Mouse (Mus musculus): ENCODE data around the gene Klk15. TPM values are rescaled to one million over a fixed set of nuclear protein-coding genes. Genes with fewer than 3 reads are reported as not detected.

The Klk15 gene
- polyA plus RNA-seq (2015; fragmentation: Nextera tagmentation; extraction: Ambion mirVana), result not detected in 2 replicates

DNA sequence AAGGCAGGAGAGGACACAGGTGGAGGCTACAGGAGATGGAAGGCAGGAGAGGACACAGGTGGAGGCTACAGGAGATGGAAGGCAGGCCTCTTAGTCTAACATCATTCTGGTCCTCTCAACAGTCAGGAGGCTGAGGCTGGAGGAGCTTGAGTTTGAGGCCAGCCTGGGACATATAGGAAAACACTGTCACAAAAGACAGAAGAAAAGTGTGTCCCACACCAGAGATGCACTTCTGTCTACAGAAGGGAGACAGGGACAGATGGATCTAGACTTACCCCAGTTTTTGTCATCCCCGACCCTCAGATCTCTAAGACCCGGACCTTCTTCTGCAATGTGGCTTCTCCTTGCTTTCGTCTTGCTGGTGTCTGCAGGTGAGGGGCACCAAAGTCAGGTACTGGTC lies at the start of gene Klk15:
TSS of gene Klk15 (plus strand) at position 301 of the 400 bp plus-strand sequence.
- no peaks in the 10 kb centered on the region for H3K36me3 ChIP-seq (ENCODE audit: control insufficient read depth, insufficient read depth)
- ATAC-seq, result no peak
- H3K27me3 ChIP-seq (replicated peaks; ENCODE audit: control insufficient read depth, insufficient read depth, low read length), result 0 out of 2 replicates have a peak, but pooled peaks cover 3% of the 10 kb centered on the region
- no peak within 1 kb of the TSS for H3K4me2 ChIP-seq (ENCODE audit: low read length)
- H3K9me3 ChIP-seq (ENCODE audit: control insufficient read depth, low read length), result no peaks in the 10 kb centered on the region
- H3K4me1 ChIP-seq (replicated peaks; ENCODE audit: control insufficient read depth, insufficient read depth, low read length), result no peaks in the 10 kb centered on the region
- no peak within 1 kb of the TSS for H3K27ac ChIP-seq (ENCODE audit: low read length)
- no peak within 1 kb of the TSS for H3K9ac ChIP-seq (replicated peaks; ENCODE audit: low read depth, low read length)
- 92% methylated on average over 3 of the region's 3 CpGs for WGBS
- H3K4me3 ChIP-seq (replicated peaks; ENCODE audit: low read length), result no peak within 1 kb of the TSS

DNA sequence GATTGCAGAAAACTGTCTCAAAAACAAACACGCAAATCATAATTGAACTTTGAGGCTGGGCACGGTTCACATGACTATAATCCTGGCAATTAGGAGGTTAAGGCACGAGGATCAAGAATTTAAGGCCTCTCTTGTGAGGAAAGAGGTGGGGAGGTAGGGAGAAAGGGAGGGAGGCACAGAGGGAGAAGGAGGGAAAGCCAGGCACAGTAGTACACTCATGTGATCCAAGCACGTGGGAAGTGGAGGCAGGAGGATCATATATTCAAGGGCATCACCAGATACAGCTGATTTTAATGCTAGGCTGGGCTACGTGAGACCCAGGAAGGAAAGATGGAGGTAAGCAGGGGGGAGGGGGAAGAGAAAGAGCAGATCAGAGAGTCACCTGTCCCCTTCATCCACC lies 42.2 kb upstream of the Klk15 start:
- no peaks in the 10 kb centered on the region for H3K27me3 ChIP-seq (replicated peaks; ENCODE audit: control insufficient read depth, insufficient read depth, low read length)
- 60% methylated on average over 5 of the region's 5 CpGs for WGBS

DNA sequence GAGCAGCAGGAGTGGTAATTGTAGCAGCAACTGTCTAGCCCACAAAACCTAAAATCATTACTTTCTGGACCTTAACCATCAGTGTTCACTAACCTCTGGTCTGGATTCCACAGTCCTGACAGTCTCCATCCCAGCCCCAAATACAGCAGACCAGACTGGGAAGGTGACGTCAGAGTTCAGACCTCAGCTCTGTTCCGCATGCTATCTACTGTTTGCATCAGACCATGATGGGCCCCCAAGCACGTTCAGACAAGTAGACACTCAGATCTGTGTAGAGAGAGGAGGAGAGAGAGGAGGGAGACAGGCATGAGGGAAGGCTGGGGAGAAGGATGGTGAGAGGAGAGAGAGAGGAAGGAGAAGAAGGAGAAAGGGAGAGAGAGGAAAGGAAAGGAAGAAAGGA lies 41.8 kb upstream of the Klk15 start:
- no peak overlapping the region for H3K4me2 ChIP-seq (ENCODE audit: low read length)
- H3K4me1 ChIP-seq (replicated peaks; ENCODE audit: control insufficient read depth, insufficient read depth, low read length), result no peaks in the 10 kb centered on the region
- H3K4me3 ChIP-seq (replicated peaks; ENCODE audit: low read length), result no peak overlapping the region
- H3K9ac ChIP-seq (replicated peaks; ENCODE audit: low read depth, low read length), result no peak overlapping the region
- H3K27ac ChIP-seq (ENCODE audit: low read length), result no peak overlapping the region
- no peaks in the 10 kb centered on the region for H3K27me3 ChIP-seq (replicated peaks; ENCODE audit: control insufficient read depth, insufficient read depth, low read length)
- H3K36me3 ChIP-seq (ENCODE audit: control insufficient read depth, insufficient read depth), result no peaks in the 10 kb centered on the region
- no peaks in the 10 kb centered on the region for H3K9me3 ChIP-seq (ENCODE audit: control insufficient read depth, low read length)
- WGBS, result 70% methylated on average over 3 of the region's 3 CpGs
- no peak for ATAC-seq

More for the DNA sequence above, 42.2 kb upstream of the Klk15 start:
- no peak for ATAC-seq
- H3K36me3 ChIP-seq (ENCODE audit: control insufficient read depth, insufficient read depth), result no peaks in the 10 kb centered on the region
- H3K4me3 ChIP-seq (replicated peaks; ENCODE audit: low read length), result no peak overlapping the region
- H3K9me3 ChIP-seq (ENCODE audit: control insufficient read depth, low read length), result no peaks in the 10 kb centered on the region
- no peak overlapping the region for H3K9ac ChIP-seq (replicated peaks; ENCODE audit: low read depth, low read length)
- H3K4me1 ChIP-seq (replicated peaks; ENCODE audit: control insufficient read depth, insufficient read depth, low read length), result no peaks in the 10 kb centered on the region
- H3K4me2 ChIP-seq (ENCODE audit: low read length), result no peak overlapping the region
- H3K27ac ChIP-seq (ENCODE audit: low read length), result no peak overlapping the region

DNA sequence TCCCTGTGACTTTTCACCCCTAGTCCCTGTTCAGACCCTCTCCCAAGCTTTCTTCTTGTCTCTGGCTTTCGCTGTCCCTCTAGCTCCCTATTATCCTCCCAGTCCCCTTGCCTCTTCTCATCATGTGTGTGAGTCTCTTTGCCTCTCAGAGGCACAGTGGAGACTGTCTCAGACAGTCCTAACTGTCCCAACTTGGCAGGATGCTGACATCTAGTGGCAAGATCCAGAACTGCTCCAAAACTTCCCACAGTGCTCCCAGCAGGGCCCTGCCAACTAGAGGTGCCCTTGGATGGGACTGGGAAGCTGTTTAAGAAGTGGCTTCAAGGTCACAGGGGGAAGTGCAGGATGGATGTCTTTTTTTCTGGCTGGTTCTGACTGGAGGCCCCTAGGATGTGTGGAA lies 38.7 kb upstream of the Klk15 start:
- 9% methylated on average over 1 of the region's 1 CpGs for WGBS
- ATAC-seq, result peak; percentile 96

DNA sequence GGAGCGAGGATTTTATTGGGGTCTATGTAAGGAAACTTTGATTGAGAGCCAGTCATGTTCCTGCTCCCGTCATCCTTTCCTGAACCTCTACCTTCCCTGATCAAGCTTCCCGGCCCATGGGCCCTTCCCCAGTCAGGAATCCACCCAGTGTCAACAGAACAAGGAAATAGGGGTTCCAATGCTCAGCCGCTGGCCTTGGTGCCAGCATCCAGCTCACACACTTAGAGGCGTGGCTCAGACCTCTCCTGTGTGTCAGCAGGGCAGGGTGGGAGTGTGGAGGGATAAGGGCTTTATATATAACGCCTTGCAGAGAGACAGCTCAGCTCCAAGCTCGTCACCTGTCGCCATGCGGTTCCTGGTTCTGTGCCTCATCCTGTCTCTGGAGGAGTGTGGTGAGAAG lies 18.7 kb upstream of the Klk15 start:
- 77% methylated on average over 9 of the region's 9 CpGs for WGBS
- H3K36me3 ChIP-seq (ENCODE audit: control insufficient read depth, insufficient read depth), result no peaks in the 10 kb centered on the region
- ATAC-seq, result no peak
- H3K9me3 ChIP-seq (ENCODE audit: control insufficient read depth, low read length), result no peaks in the 10 kb centered on the region
- H3K4me3 ChIP-seq (replicated peaks; ENCODE audit: low read length), result no peak overlapping the region
- H3K4me2 ChIP-seq (ENCODE audit: low read length), result no peak overlapping the region
- no peaks in the 10 kb centered on the region for H3K4me1 ChIP-seq (replicated peaks; ENCODE audit: control insufficient read depth, insufficient read depth, low read length)
- no peaks in the 10 kb centered on the region for H3K27me3 ChIP-seq (replicated peaks; ENCODE audit: control insufficient read depth, insufficient read depth, low read length)
- no peak overlapping the region for H3K27ac ChIP-seq (ENCODE audit: low read length)
- H3K9ac ChIP-seq (replicated peaks; ENCODE audit: low read depth, low read length), result no peak overlapping the region

More for the DNA sequence above, 38.7 kb upstream of the Klk15 start:
- Histone ChIP-seq H3K9me3 (ENCODE audit: control insufficient read depth, low read length) (no peaks in the 10 kb centered on the region), H3K27ac (ENCODE audit: low read length) (no peak overlapping the region), H3K4me2 (ENCODE audit: low read length) (no peak overlapping the region), H3K9ac (replicated peaks; ENCODE audit: low read depth, low read length) (no peak overlapping the region), H3K4me1 (replicated peaks; ENCODE audit: control insufficient read depth, insufficient read depth, low read length) (no peaks in the 10 kb centered on the region), H3K27me3 (replicated peaks; ENCODE audit: control insufficient read depth, insufficient read depth, low read length) (no peaks in the 10 kb centered on the region), H3K4me3 (replicated peaks; ENCODE audit: low read length) (no peak overlapping the region), H3K36me3 (ENCODE audit: control insufficient read depth, insufficient read depth) (no peaks in the 10 kb centered on the region)

DNA sequence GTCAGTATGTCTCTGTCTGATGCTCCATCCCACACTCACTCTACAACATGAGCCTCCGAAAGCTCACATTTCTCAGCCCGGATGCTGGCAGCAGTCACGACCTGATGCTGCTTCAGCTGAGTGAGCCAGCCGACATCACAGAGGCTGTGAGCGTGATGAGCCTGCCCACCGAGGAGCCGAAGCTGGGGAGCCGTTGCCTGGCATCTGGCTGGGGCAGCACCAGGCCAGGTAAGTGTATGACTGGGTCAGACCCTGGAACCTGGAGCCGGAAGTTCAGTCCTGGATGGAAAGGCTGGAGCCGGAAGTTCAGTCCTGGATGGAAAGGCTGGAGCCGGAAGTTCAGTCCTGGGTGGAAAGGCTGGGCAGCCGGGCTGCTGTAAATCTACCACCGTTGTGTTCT lies 15.1 kb upstream of the Klk15 start:
- Histone ChIP-seq H3K4me3 (replicated peaks; ENCODE audit: low read length) (no peak overlapping the region), H3K4me1 (replicated peaks; ENCODE audit: control insufficient read depth, insufficient read depth, low read length) (no peaks in the 10 kb centered on the region), H3K36me3 (ENCODE audit: control insufficient read depth, insufficient read depth) (no peaks in the 10 kb centered on the region), H3K27me3 (replicated peaks; ENCODE audit: control insufficient read depth, insufficient read depth, low read length) (no peaks in the 10 kb centered on the region), H3K9me3 (ENCODE audit: control insufficient read depth, low read length) (no peaks in the 10 kb centered on the region), H3K27ac (ENCODE audit: low read length) (no peak overlapping the region), H3K9ac (replicated peaks; ENCODE audit: low read depth, low read length) (no peak overlapping the region), H3K4me2 (ENCODE audit: low read length) (no peak overlapping the region)
- 91% methylated on average over 13 of the region's 13 CpGs for WGBS
- no peak for ATAC-seq

DNA sequence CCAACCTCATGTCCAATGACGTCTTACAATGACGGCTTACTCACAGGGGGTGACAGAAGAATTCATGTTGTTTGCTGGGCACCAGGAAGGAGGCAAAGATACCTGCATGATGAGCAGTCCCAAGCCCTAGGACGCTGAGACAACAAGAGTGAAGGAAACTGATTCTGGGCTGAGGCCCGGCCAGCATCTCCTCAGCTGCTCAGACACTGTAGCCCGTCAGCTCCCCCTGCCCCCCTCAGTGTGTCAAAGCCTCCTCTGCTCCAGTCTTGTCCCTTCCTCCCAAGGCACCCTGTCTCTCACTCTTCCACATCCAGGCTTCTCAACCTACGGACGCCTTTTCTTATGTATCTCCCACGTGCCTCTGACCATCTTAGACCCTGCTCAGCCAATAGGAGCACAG lies 14.7 kb upstream of the Klk15 start:
- H3K9ac ChIP-seq (replicated peaks; ENCODE audit: low read depth, low read length), result no peak overlapping the region
- 80% methylated on average over 8 of the region's 8 CpGs for WGBS
- H3K9me3 ChIP-seq (ENCODE audit: control insufficient read depth, low read length), result no peaks in the 10 kb centered on the region
- H3K4me3 ChIP-seq (replicated peaks; ENCODE audit: low read length), result no peak overlapping the region
- ATAC-seq, result no peak
- no peaks in the 10 kb centered on the region for H3K27me3 ChIP-seq (replicated peaks; ENCODE audit: control insufficient read depth, insufficient read depth, low read length)
- H3K36me3 ChIP-seq (ENCODE audit: control insufficient read depth, insufficient read depth), result no peaks in the 10 kb centered on the region
- no peaks in the 10 kb centered on the region for H3K4me1 ChIP-seq (replicated peaks; ENCODE audit: control insufficient read depth, insufficient read depth, low read length)
- no peak overlapping the region for H3K27ac ChIP-seq (ENCODE audit: low read length)
- H3K4me2 ChIP-seq (ENCODE audit: low read length), result no peak overlapping the region

DNA sequence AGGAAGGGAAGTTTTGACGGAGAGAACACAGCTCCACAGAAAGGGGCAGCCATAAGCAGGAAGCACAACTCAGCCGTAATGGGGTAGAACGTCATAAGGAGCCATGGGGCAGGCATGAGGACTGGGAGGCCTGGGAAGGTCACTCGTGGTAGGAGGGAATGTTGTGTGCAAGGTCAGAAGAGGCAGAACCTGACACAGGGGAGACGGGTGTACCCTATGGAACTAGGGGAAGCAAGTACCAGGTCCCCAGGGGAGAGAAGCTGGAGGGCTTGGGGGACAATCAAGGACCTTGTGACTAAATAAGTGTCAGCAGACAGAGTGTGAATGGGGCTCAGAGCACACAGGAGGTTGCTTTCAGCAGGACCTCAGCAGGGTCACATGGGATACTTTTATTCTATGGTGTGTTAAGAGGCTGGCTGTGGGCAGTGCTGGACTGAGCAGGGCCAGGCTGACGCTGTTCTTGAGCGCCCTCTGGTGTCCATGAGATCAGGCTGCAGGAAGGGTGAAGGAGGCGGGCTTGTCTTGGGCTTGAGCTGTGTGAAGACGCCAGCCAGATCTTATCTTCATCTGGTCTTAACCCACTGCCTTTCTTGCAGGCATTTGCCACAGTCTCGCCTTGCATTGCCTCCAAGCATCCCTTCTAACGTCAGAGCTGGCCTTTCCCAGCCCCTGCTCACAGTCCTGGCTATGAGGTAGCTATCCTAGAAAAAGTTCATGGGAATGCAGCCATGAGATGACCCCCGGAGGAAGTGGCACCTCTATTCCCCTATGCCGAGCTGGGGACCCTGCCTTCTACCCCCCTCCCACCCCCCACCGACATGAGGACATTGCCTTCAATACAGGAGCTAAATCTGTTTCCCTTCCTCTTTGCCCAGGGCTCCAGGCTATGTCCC lies 13.7 kb upstream of the Klk15 start:
- no peaks in the 10 kb centered on the region for H3K36me3 ChIP-seq (ENCODE audit: control insufficient read depth, insufficient read depth)
- H3K9me3 ChIP-seq (ENCODE audit: control insufficient read depth, low read length), result no peaks in the 10 kb centered on the region
- WGBS, result 34% methylated on average over 14 of the region's 14 CpGs
- peak; percentile 89 for ATAC-seq
- H3K4me2 ChIP-seq (ENCODE audit: low read length), result no peak overlapping the region
- H3K9ac ChIP-seq (replicated peaks; ENCODE audit: low read depth, low read length), result no peak overlapping the region
- H3K4me1 ChIP-seq (replicated peaks; ENCODE audit: control insufficient read depth, insufficient read depth, low read length), result no peaks in the 10 kb centered on the region
- no peak overlapping the region for H3K27ac ChIP-seq (ENCODE audit: low read length)
- no peak overlapping the region for H3K4me3 ChIP-seq (replicated peaks; ENCODE audit: low read length)
- no peaks in the 10 kb centered on the region for H3K27me3 ChIP-seq (replicated peaks; ENCODE audit: control insufficient read depth, insufficient read depth, low read length)

DNA sequence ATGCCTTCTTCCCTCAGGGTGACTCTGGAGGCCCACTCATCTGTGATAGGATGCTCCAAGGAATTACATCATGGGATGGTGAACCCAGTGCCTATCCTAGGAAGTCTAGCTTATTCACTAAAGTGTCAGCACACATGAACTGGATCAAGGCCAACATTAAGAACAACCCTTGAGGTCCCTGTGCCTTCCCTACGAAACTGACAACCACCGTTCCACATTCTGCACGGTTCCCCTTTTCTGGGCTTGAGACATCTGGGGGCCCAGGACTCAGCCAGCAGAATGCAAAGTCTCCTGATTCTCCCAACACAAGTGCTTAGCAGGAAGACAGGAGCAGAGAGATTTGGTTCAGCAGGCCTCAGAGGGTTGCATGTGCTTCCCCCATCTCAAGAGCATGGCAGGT lies 13.0 kb upstream of the Klk15 start:
- H3K27me3 ChIP-seq (replicated peaks; ENCODE audit: control insufficient read depth, insufficient read depth, low read length), result no peaks in the 10 kb centered on the region
- no peak for ATAC-seq

More for the DNA sequence above, 13.0 kb upstream of the Klk15 start:
- Histone ChIP-seq H3K4me3 (replicated peaks; ENCODE audit: low read length) (no peak overlapping the region), H3K27ac (ENCODE audit: low read length) (no peak overlapping the region), H3K36me3 (ENCODE audit: control insufficient read depth, insufficient read depth) (no peaks in the 10 kb centered on the region), H3K9ac (replicated peaks; ENCODE audit: low read depth, low read length) (no peak overlapping the region), H3K4me2 (ENCODE audit: low read length) (no peak overlapping the region), H3K4me1 (replicated peaks; ENCODE audit: control insufficient read depth, insufficient read depth, low read length) (no peaks in the 10 kb centered on the region), H3K9me3 (ENCODE audit: control insufficient read depth, low read length) (no peaks in the 10 kb centered on the region)
- WGBS, result 91% methylated on average over 3 of the region's 3 CpGs
